Mouse (Mus musculus): ENCODE data around the gene Hikeshi. TPM values are rescaled to one million over a fixed set of nuclear protein-coding genes. Genes with fewer than 3 reads are reported as not detected.

The Hikeshi gene
- polyA plus RNA-seq, 1 experiment, result 16.7 TPM

DNA sequence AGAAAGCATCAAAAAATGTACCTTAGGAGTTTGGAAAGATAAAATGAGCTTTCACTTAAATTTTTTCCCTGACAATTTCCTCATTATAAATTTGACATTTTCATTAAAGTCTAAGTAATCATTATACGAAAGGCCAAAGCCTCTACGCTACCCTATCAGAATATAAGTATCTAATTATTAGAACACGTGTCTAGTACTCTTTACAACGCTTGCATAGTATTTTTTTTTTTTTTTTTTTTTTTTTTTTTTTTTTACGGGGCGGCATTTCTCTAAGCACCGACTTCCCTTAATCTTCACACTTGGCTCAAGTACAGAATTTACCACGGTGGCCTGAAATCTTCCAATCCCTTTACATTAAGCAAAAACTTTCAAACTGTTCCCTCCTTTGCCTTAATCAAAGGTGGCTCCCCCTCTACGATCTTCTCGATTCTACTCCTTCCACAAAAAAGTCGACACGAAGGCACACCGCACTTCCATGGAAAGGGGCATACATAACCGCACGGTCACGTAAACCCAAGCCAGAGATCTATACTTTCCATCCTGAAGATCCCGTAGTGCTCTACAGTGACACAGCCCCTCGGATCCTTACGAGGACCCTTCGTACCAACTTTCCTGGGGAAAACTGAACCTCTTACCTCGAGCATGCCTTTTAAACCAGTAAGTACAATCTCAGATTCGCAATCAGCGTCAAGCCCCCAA is 38.6 kb upstream of the Hikeshi start:
- Histone ChIP-seq H3K4me3 (ENCODE audit: control insufficient read depth, low read depth, low read length) (peak overlapping the region; percentile 100), H3K36me3 (ENCODE audit: control insufficient read depth, insufficient read depth, low read length) (peaks cover 1% of the 10 kb centered on the region; the same call in 1 of the 2 replicates), H3K27me3 (ENCODE audit: control insufficient read depth, insufficient read depth, low read length) (no peaks in the 10 kb centered on the region), H3K4me1 (ENCODE audit: control insufficient read depth, insufficient read depth, low read length) (no peaks in the 10 kb centered on the region), H3K27ac (ENCODE audit: control insufficient read depth, insufficient read depth, low read depth, low read length) (peak overlapping the region; percentile 100)
- TF ChIP-seq POLR2A (IDR thresholded peaks at IDR 0.05; ENCODE audit: control insufficient read depth, low read depth, low read length) (no peak), CTCF (IDR thresholded peaks at IDR 0.05; ENCODE audit: control insufficient read depth, insufficient read depth, insufficient replicate concordance, low read depth, low read length) (no peak)

DNA sequence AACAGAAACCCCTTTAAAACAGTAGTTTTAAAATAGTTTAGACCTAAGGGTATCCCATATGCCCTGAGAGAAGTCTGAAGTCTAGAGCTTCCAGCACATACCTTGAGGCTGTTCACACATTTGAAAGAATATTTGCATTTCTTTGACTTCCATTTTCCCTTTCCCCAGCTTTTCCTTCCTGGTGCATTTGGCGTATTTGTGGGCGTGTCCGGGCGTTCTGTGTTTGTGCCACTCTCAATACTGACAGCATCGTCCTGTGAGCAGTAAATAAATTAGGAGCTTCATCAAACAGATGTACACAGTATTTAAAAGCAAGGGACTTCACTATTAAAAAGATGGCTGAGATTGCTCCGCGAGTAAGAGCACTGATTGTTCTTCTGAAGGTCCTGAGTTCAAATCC is 35.8 kb upstream of the Hikeshi start:
- Histone ChIP-seq H3K27ac (ENCODE audit: control insufficient read depth, insufficient read depth, low read depth, low read length) (no peak overlapping the region), H3K36me3 (ENCODE audit: control insufficient read depth, insufficient read depth, low read length) (peaks cover 1% of the 10 kb centered on the region; the same call in 1 of the 2 replicates), H3K27me3 (ENCODE audit: control insufficient read depth, insufficient read depth, low read length) (no peaks in the 10 kb centered on the region), H3K4me3 (ENCODE audit: control insufficient read depth, low read depth, low read length) (no peak overlapping the region), H3K4me1 (ENCODE audit: control insufficient read depth, insufficient read depth, low read length) (no peaks in the 10 kb centered on the region)
- TF ChIP-seq POLR2A (IDR thresholded peaks at IDR 0.05; ENCODE audit: control insufficient read depth, low read depth, low read length) (no peak), CTCF (IDR thresholded peaks at IDR 0.05; ENCODE audit: control insufficient read depth, insufficient read depth, insufficient replicate concordance, low read depth, low read length) (no peak)

DNA sequence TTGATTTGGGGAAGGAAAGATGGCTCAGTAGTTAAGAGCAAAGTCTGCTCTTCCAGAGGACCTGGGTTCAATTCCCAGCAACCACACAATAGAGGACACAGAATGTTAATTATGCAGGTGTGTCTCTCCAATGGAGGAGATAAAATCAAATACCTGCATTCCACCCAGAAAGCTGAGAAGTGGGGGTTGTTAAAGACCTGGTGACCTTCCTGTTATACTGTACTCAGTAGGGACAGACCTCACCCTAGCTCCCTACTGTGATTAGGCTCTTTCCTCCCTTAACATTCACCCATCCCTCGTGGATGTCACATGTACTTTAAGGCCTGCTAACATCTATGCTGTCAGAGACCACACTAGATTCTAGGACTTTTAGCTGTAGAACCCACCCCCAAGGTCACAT is 34.6 kb upstream of the Hikeshi start:
- Histone ChIP-seq H3K27ac (ENCODE audit: control insufficient read depth, insufficient read depth, low read depth, low read length) (no peak overlapping the region), H3K4me3 (ENCODE audit: control insufficient read depth, low read depth, low read length) (no peak overlapping the region), H3K4me1 (ENCODE audit: control insufficient read depth, insufficient read depth, low read length) (no peaks in the 10 kb centered on the region), H3K36me3 (ENCODE audit: control insufficient read depth, insufficient read depth, low read length) (peaks cover 1% of the 10 kb centered on the region; the same call in 1 of the 2 replicates), H3K27me3 (ENCODE audit: control insufficient read depth, insufficient read depth, low read length) (no peaks in the 10 kb centered on the region)
- TF ChIP-seq CTCF (IDR thresholded peaks at IDR 0.05; ENCODE audit: control insufficient read depth, insufficient read depth, insufficient replicate concordance, low read depth, low read length), result no peak
- no peak for TF ChIP-seq POLR2A (IDR thresholded peaks at IDR 0.05; ENCODE audit: control insufficient read depth, low read depth, low read length)

DNA sequence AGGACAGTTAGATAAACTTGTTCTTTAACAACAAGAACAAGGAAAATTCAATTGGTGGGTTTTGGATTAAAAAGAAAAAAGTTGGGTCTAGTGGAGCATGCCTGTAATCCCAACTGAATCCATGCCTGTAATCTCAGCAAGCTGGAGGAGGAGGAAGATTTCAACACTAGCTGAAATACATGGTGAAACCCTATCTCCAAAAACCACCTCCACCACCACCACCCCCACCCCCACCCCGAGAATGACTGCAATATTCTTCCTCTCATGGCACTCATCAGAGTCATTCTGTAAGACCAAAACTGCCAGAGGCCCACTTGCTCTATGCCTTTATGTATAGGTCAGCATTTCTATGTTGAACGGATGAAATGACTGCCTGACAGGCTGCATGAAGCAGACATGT is 26.2 kb upstream of the Hikeshi start:
- Histone ChIP-seq H3K27ac (ENCODE audit: control insufficient read depth, insufficient read depth, low read depth, low read length) (no peak overlapping the region), H3K36me3 (ENCODE audit: control insufficient read depth, insufficient read depth, low read length) (no peaks in the 10 kb centered on the region; the same call in 1 of the 2 replicates), H3K4me1 (ENCODE audit: control insufficient read depth, insufficient read depth, low read length) (no peaks in the 10 kb centered on the region), H3K27me3 (ENCODE audit: control insufficient read depth, insufficient read depth, low read length) (no peaks in the 10 kb centered on the region), H3K4me3 (ENCODE audit: control insufficient read depth, low read depth, low read length) (no peak overlapping the region)
- TF ChIP-seq POLR2A (IDR thresholded peaks at IDR 0.05; ENCODE audit: control insufficient read depth, low read depth, low read length) (no peak), CTCF (IDR thresholded peaks at IDR 0.05; ENCODE audit: control insufficient read depth, insufficient read depth, insufficient replicate concordance, low read depth, low read length) (no peak)

DNA sequence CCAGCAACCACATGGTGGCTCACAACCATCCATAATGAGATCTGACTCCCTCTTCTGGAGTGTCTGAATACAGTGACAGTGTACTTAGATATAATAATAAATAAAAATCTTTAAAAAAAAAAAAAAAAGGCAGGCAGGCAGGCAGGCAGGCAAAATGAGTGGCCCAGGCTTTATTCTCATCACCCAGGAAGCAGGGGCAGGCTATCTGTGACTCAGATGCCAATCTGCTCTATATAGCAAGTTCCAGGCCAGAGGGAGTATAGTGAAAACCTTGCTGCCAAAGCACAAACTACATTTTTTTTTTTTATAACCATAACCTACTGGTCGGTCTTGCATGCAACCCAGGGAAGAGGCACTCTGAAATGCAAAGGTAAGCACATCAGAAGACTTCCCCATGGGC is 25.8 kb upstream of the Hikeshi start:
- TF ChIP-seq CTCF (IDR thresholded peaks at IDR 0.05; ENCODE audit: control insufficient read depth, insufficient read depth, insufficient replicate concordance, low read depth, low read length) (no peak), POLR2A (IDR thresholded peaks at IDR 0.05; ENCODE audit: control insufficient read depth, low read depth, low read length) (no peak)
- Histone ChIP-seq H3K4me1 (ENCODE audit: control insufficient read depth, insufficient read depth, low read length) (no peaks in the 10 kb centered on the region), H3K27me3 (ENCODE audit: control insufficient read depth, insufficient read depth, low read length) (no peaks in the 10 kb centered on the region), H3K36me3 (ENCODE audit: control insufficient read depth, insufficient read depth, low read length) (no peaks in the 10 kb centered on the region; the same call in 1 of the 2 replicates), H3K4me3 (ENCODE audit: control insufficient read depth, low read depth, low read length) (no peak overlapping the region), H3K27ac (ENCODE audit: control insufficient read depth, insufficient read depth, low read depth, low read length) (no peak overlapping the region)

DNA sequence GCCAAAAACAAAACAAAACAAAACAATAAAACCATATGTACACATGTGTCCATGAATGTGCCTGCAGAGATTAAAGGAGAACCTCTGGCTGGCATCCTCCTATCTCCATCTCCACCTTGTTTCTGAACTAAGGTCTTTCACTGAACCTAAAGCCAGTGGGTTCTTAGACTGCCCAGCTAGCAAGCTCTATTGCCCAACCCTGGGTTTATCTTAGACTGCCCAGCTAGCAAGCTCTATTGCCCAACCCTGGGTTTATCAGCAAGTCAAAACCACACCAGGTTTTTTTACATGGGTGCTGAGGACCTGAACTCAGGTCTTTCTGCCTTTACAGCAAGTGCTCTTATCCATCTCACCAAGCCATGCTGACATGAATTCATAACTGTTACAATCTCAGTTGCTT is 22.1 kb upstream of the Hikeshi start:
- no peak for TF ChIP-seq POLR2A (IDR thresholded peaks at IDR 0.05; ENCODE audit: control insufficient read depth, low read depth, low read length)
- Histone ChIP-seq H3K4me3 (ENCODE audit: control insufficient read depth, low read depth, low read length) (no peak overlapping the region), H3K27me3 (ENCODE audit: control insufficient read depth, insufficient read depth, low read length) (no peaks in the 10 kb centered on the region), H3K4me1 (ENCODE audit: control insufficient read depth, insufficient read depth, low read length) (no peaks in the 10 kb centered on the region), H3K27ac (ENCODE audit: control insufficient read depth, insufficient read depth, low read depth, low read length) (no peak overlapping the region), H3K36me3 (ENCODE audit: control insufficient read depth, insufficient read depth, low read length) (no peaks in the 10 kb centered on the region)

DNA sequence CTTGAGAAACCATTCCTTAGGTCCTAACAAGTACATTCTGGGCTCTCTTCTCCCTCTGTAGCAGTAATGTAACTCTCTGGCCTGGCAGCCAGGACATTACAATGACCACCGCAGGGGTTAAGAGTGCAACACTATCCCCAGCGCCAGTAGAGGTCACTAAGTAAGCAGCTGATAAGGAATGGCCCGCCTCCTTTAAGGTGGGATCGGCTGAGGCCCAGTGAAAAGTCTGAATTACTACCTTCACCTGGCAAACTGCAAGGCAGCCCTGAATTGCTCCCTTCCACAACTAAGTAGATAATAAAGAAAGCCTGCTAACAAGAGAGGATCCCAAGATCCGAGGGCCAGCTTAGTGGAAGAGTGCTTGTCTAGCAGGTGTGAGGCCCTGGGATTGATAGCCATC is 16.3 kb upstream of the Hikeshi start:
- Histone ChIP-seq H3K4me1 (ENCODE audit: control insufficient read depth, insufficient read depth, low read length) (no peaks in the 10 kb centered on the region), H3K27me3 (ENCODE audit: control insufficient read depth, insufficient read depth, low read length) (no peaks in the 10 kb centered on the region), H3K27ac (ENCODE audit: control insufficient read depth, insufficient read depth, low read depth, low read length) (no peak overlapping the region), H3K36me3 (ENCODE audit: control insufficient read depth, insufficient read depth, low read length) (no peaks in the 10 kb centered on the region), H3K4me3 (ENCODE audit: control insufficient read depth, low read depth, low read length) (no peak overlapping the region)
- no peak for TF ChIP-seq POLR2A (IDR thresholded peaks at IDR 0.05; ENCODE audit: control insufficient read depth, low read depth, low read length)
- no peak for TF ChIP-seq CTCF (IDR thresholded peaks at IDR 0.05; ENCODE audit: control insufficient read depth, insufficient read depth, insufficient replicate concordance, low read depth, low read length)
